Mouse (Mus musculus) hindbrain, embryonic 11.5 days (tissue): Measurements from ENCODE around the gene Sdr42e1. TPM values are rescaled to one million over a fixed set of nuclear protein-coding genes. Genes with fewer than 3 reads are reported as not detected.

Experiments used
- ATAC-seq: fragments of 200-750 bp; cut with Nextera tagmentation; 2 replicates; pipeline ENCODE4 v1.8.0; 2017; ENCODE audit warnings: mild to moderate bottlenecking, moderate TSS enrichment, moderate library complexity; ENCODE audit not compliant: low FRiP score
- DNase-seq: peaks from one replicate; pipeline ENCODE4 v3.0.0-alpha.2; 2015; ENCODE audit warnings: low spot score
- H3K27ac ChIP-seq: fragments of 300-500 bp; sonication (generic); 2 replicates; pipeline ENCODE4 v1.5.1; 2014; ENCODE audit warnings: mild to moderate bottlenecking, low read depth, low read length
- H3K27me3 ChIP-seq: fragments of 300-500 bp; sonication (generic); 2 replicates; pipeline ENCODE4 v1.6.1; 2014; ENCODE audit warnings: mild to moderate bottlenecking, low read length, moderate library complexity, mixed read lengths; ENCODE audit not compliant: control insufficient read depth, insufficient read depth
- H3K36me3 ChIP-seq: fragments of 300-500 bp; sonication (generic); 2 replicates; pipeline ENCODE4 v1.6.1; 2014; ENCODE audit warnings: mild to moderate bottlenecking, low read length, moderate library complexity, mixed read lengths; ENCODE audit not compliant: control insufficient read depth, insufficient read depth
- H3K4me1 ChIP-seq: fragments of 300-500 bp; sonication (generic); replicated peaks from 2 replicates; pipeline ENCODE4 v1.6.1; 2014; ENCODE audit warnings: low read length, mixed read lengths; ENCODE audit not compliant: control insufficient read depth, insufficient read depth
- H3K4me2 ChIP-seq: fragments of 300-500 bp; sonication (generic); replicated peaks from 2 replicates; pipeline ENCODE4 v1.6.1; 2014; ENCODE audit warnings: mild to moderate bottlenecking, low read depth, low read length
- H3K4me3 ChIP-seq: fragments of 300-500 bp; sonication (generic); 2 replicates; pipeline ENCODE4 v1.5.1; 2014; ENCODE audit warnings: low read depth, low read length
- H3K9ac ChIP-seq: fragments of 300-500 bp; sonication (generic); 2 replicates; pipeline ENCODE4 v1.6.1; 2014; ENCODE audit warnings: low read depth, low read length
- H3K9me3 ChIP-seq: fragments of 300-500 bp; sonication (generic); 2 replicates; pipeline ENCODE4 v1.6.1; 2016; ENCODE audit warnings: low read length; ENCODE audit not compliant: control insufficient read depth
- WGBS: fragments of 180-500 bp; shearing (Covaris S2); extraction: QIAGEN DNeasy Blood & Tissue Kit; methylation state at CpG from one replicate; pipeline ENCODE4 v1.1.7; 2014; 5-methylcytosine and 5-hydroxymethylcytosine counted together
- polyA plus RNA-seq: library from polyadenylated mRNA; unstranded; fragments of >200 nt; fragmentation: Nextera tagmentation; extraction: Ambion mirVana; gene quantifications from 2 replicates; pipeline ENCODE4 v1.2.1, GENCODE M21; 2014

Sdr42e1 gene
- polyA plus RNA-seq, result 0.74 and 1.1 TPM in 2 replicates

DNA sequence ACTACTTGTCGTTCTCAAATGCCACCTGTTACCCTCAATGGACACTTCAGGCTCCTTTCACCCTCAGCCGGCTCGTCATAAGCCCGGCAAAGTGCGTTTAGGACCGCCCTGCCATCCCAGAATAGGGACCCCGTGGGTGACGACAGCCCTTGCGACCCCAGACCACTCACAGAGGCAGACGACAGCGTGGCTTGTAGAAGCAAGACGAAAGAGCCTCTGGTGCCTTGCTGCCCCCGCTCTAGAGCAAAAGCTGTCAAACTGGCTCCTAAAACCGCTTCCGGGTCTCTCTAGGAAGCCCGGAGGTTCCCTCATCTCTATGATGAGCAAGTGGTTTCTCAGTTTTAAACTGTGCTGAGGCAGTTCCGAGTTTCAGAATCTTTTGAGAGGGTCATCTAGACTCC is at the start of gene Sdr42e1:
Gene Sdr42e1, minus strand, starts transcription at position 260 of the 401 bp plus-strand sequence.
- H3K4me1 ChIP-seq, result no peaks in the 10 kb centered on the region
- no peaks in the 10 kb centered on the region for H3K9me3 ChIP-seq
- 14% methylated on average over 17 of the region's 17 CpGs for WGBS
- no peak within 1 kb of the TSS for H3K27ac ChIP-seq
- peak within 1 kb of the TSS; percentile 27 for H3K4me3 ChIP-seq
- ATAC-seq (no peak), DNase-seq (peak; percentile 50)
- H3K27me3 ChIP-seq, result no peaks in the 10 kb centered on the region
- peak within 1 kb of the TSS; percentile 28 for H3K4me2 ChIP-seq
- peak within 1 kb of the TSS; percentile 7; the same call in 1 of the 2 replicates for H3K9ac ChIP-seq
- H3K36me3 ChIP-seq, result no peaks in the 10 kb centered on the region

DNA sequence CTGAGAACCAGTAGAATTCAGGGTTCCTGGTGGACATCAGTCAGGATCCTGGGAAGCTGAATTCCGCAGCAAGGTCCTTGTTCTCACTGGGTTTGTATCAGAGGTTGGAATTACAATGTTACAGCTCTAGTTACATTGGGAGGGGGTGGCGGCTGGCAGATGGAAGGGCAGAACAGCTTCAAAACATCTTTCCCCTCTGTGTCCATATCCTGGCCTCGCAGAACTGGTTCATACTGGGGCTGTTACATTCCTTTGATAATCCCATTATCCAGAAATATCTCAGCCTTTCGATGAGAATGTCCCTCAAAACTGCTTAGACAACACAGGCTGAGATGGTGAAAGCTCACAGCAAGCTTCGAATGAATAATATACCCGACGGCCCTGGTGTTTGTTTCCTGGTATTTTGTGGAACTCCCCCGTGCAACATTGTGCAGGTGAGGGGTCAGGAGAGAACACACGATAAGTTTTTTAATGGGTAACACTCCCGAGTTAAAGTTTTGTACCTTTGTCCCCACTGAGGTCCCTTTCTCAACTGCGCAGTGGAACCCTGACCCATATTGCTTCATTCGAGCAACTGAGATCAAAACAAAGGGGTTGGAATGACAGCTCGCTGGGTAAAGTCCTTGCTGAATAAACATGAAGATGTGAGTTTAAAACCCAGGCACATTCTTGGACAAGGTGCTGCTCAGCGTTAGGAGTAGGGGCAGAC is 44.8 kb upstream of the Sdr42e1 start:
- Histone ChIP-seq H3K27me3 (no peaks in the 10 kb centered on the region), H3K9ac (no peak overlapping the region), H3K27ac (no peak overlapping the region), H3K4me3 (no peak overlapping the region), H3K4me1 (no peaks in the 10 kb centered on the region), H3K36me3 (no peaks in the 10 kb centered on the region), H3K4me2 (no peak overlapping the region), H3K9me3 (no peaks in the 10 kb centered on the region)
- ATAC-seq, result no peak
- 82% methylated on average over 14 of the region's 14 CpGs for WGBS
- no peak for DNase-seq

- Histone ChIP-seq H3K9ac (no peak overlapping the region), H3K27ac (no peak overlapping the region), H3K4me2 (no peak overlapping the region), H3K4me1 (no peaks in the 10 kb centered on the region), H3K36me3 (no peaks in the 10 kb centered on the region), H3K9me3 (no peaks in the 10 kb centered on the region), H3K4me3 (no peak overlapping the region), H3K27me3 (no peaks in the 10 kb centered on the region)
- DNase-seq, result no peak
- no peak for ATAC-seq
- 79% methylated on average over 5 of the region's 5 CpGs for WGBS
These were observed 42.4 kb upstream of the Sdr42e1 start for GRCm38 (mm10) chr8:117715896-117716295.

DNA sequence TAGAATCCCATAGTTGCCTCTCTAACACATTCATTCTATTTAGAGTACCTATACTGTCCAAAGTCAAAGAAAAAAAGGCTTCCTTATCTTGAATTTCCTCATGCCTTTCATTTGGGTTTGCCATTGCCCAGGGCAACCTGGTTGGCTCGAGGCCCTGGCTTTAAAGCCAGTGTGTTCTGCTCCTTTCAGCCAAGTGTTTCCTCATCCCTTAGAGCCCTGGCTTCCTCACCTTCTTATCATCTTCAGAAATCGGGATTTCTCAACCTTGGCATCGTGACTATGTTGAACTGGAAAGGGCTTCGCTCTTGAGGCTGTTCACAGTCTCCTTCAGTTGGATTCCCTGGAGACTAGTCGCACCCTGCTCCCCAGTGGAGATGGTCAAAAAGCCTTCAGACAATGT is 41.1 kb upstream of the Sdr42e1 start:
- Histone ChIP-seq H3K9me3 (no peaks in the 10 kb centered on the region), H3K36me3 (no peaks in the 10 kb centered on the region), H3K4me3 (no peak overlapping the region), H3K4me2 (no peak overlapping the region), H3K27me3 (no peaks in the 10 kb centered on the region), H3K4me1 (no peaks in the 10 kb centered on the region), H3K9ac (no peak overlapping the region), H3K27ac (no peak overlapping the region)
- DNase-seq (no peak), ATAC-seq (no peak)
- WGBS, result 86% methylated on average over 5 of the region's 5 CpGs

GRCm38 (mm10) chr8:117712226-117712625 is 38.7 kb upstream of the Sdr42e1 start:
- H3K27me3 ChIP-seq, result no peaks in the 10 kb centered on the region
- ATAC-seq (no peak), DNase-seq (peak; percentile 12)
- 53% methylated on average over 5 of the region's 5 CpGs for WGBS
- no peak overlapping the region for H3K4me2 ChIP-seq
- no peak overlapping the region for H3K27ac ChIP-seq
- H3K36me3 ChIP-seq, result no peaks in the 10 kb centered on the region
- no peaks in the 10 kb centered on the region for H3K9me3 ChIP-seq
- H3K9ac ChIP-seq, result no peak overlapping the region
- no peaks in the 10 kb centered on the region for H3K4me1 ChIP-seq
- H3K4me3 ChIP-seq, result no peak overlapping the region

GRCm38 (mm10) chr8:117706141-117706540 is 32.7 kb upstream of the Sdr42e1 start:
- no peaks in the 10 kb centered on the region for H3K36me3 ChIP-seq
- no peak for ATAC-seq
- H3K9ac ChIP-seq, result no peak overlapping the region
- H3K9me3 ChIP-seq, result no peaks in the 10 kb centered on the region
- H3K27ac ChIP-seq, result no peak overlapping the region
- no peaks in the 10 kb centered on the region for H3K4me1 ChIP-seq
- no peak overlapping the region for H3K4me2 ChIP-seq
- no peak for DNase-seq
- no peaks in the 10 kb centered on the region for H3K27me3 ChIP-seq
- H3K4me3 ChIP-seq, result no peak overlapping the region
- WGBS, result 88% methylated on average over 4 of the region's 4 CpGs

- Histone ChIP-seq H3K27me3 (no peaks in the 10 kb centered on the region), H3K9ac (no peak overlapping the region), H3K4me3 (no peak overlapping the region), H3K9me3 (no peaks in the 10 kb centered on the region), H3K36me3 (no peaks in the 10 kb centered on the region), H3K27ac (no peak overlapping the region), H3K4me1 (no peaks in the 10 kb centered on the region), H3K4me2 (no peak overlapping the region)
- DNase-seq (no peak), ATAC-seq (no peak)
- WGBS, result 77% methylated on average over 10 of the region's 10 CpGs
These were observed 29.2 kb upstream of the Sdr42e1 start for GRCm38 (mm10) chr8:117702701-117703100.

- H3K4me2 ChIP-seq, result no peak within 1 kb of the TSS
- no peak within 1 kb of the TSS for H3K27ac ChIP-seq
- ATAC-seq, result no peak
- H3K4me1 ChIP-seq, result no peaks in the 10 kb centered on the region
- no peak within 1 kb of the TSS for H3K9ac ChIP-seq
- H3K9me3 ChIP-seq, result no peaks in the 10 kb centered on the region
- no peaks in the 10 kb centered on the region for H3K36me3 ChIP-seq
- H3K4me3 ChIP-seq, result no peak within 1 kb of the TSS
- no peak for DNase-seq
- no peaks in the 10 kb centered on the region for H3K27me3 ChIP-seq
- 65% methylated on average over 10 of the region's 13 CpGs for WGBS
These were observed 28.4 kb upstream of the Sdr42e1 start, which contains the start of gene Hsd17b2 for GRCm38 (mm10) chr8:117701859-117702258. Gene Hsd17b2 (plus strand): TSS chr8:117701904.

GRCm38 (mm10) chr8:117701246-117701645 is 27.8 kb upstream of the Sdr42e1 start:
- no peak overlapping the region for H3K27ac ChIP-seq
- WGBS, result 92% methylated on average over 8 of the region's 8 CpGs
- no peak for ATAC-seq
- H3K27me3 ChIP-seq, result no peaks in the 10 kb centered on the region
- no peak overlapping the region for H3K4me2 ChIP-seq
- DNase-seq, result no peak
- H3K36me3 ChIP-seq, result no peaks in the 10 kb centered on the region
- no peak overlapping the region for H3K4me3 ChIP-seq
- no peak overlapping the region for H3K9ac ChIP-seq
- H3K4me1 ChIP-seq, result no peaks in the 10 kb centered on the region
- H3K9me3 ChIP-seq, result no peaks in the 10 kb centered on the region
